Mouse (Mus musculus) ovary, postnatal 14 days (tissue): ENCODE data around the gene Unc5cl.

ENCODE experiments used
- DNase-seq: peaks from one replicate; pipeline ENCODE4 v3.0.0; 2022; ENCODE audit warnings: low spot score

The Unc5cl gene

DNA sequence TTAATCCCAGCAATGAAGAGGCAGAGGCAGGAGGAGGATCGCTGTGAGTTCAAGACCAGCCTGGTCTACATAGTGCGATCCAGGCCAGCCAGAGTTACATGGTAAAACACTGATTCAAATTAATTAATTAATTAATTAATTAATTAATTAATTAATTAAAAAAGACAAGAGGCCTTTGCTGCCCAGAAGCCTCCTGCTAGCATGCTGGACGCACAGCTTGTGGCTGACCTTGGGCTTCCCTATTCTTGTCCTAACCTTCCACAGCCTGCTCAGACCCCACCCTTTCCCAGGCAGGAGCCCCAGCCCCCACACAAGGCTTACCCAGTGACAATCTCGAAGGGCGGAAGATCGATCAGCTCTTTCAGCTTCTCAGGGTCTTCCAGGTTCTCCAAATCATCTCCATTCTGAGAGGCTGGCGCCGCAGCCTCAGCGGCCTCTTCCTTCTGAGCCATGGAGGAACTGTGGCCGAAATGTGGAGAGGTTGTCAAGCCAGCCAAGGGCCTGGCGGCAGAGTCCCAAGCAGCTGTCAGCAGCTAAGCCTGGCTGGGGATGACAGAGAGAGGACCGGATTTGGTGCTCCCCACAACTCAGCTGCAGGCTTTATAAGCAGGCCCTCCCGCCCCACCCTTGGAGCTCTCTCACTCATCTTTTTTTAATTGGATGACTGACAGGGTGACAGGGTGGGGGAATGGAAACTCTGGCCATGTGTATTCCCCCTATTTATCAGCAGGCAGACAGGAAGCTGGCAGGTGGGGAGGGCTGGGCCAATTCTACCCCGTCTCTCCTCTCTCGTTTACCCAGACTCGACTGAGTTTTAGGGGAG is 22.3 kb upstream of the Unc5cl start, which contains the start of gene Apobec2:
Gene Apobec2, minus strand, starts transcription at position 773 of the 823 bp plus-strand sequence.
- DNase-seq = no peak

- DNase-seq = no peak
Measured at GRCm38 (mm10) chr17:48433006-48433655, 21.6 kb upstream of the Unc5cl start.

GRCm38 (mm10) chr17:48433689-48434330 is 20.9 kb upstream of the Unc5cl start:
- no peak for DNase-seq

- DNase-seq = no peak
Measured at GRCm38 (mm10) chr17:48434479-48434878, 20.2 kb upstream of the Unc5cl start.

DNA sequence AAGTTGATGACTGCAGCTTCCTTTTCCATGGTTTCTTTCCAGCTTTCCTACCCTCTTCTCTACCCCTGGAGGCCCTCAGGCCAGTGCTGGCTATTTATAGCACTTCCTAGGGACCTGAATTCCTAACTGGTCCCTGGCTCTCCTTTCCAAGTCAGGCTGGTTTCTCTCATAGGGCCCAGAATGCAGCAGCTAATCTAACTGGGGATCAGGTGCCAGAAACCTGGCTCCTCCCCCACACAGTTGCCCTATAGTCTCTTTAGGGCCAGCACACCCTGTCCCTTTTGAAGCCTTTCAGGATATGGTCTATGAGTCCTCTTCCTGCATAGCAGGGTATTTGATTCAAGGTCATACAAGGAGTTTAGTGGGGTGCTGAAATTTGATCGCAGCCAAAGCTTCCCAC is 18.2 kb upstream of the Unc5cl start:
- DNase-seq = no peak

- DNase-seq = no peak
Measured at GRCm38 (mm10) chr17:48437421-48437911, 17.2 kb upstream of the Unc5cl start.

- no peak for DNase-seq
Measured at GRCm38 (mm10) chr17:48442745-48443457, 11.8 kb upstream of the Unc5cl start.

DNA sequence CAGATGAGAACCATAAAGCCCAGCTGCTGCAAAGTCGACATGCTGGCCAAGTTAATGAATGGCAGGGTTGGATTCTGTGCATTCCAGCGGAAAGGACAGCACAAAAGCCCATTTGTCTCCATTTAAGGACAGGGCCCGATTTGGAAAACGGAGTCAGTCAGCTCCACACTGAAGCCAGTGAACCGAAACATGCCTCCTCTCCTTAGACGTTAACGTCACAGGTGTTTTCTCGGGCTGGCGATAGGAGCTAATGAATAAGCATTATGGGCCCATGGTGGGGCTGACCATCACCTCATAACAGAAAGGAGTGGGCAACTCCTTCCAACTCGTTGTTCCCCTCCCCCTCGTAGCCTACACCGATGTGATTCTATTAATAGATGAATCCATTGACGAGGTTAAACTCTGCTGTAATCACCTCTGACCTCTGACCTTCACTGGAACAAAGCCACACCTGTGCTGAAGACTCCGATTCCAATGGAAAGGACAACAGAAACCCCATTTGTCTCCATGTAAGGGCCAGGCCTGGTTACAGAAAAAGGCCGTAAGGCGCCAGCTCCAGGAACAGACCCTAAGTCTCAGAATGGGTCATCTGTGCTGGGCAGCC is 11.1 kb upstream of the Unc5cl start:
- no peak for DNase-seq

- DNase-seq = no peak
Measured at GRCm38 (mm10) chr17:48447675-48448074, 7.0 kb upstream of the Unc5cl start.

- DNase-seq = no peak
Measured at GRCm38 (mm10) chr17:48450666-48451352, 3.9 kb upstream of the Unc5cl start.

GRCm38 (mm10) chr17:48451353-48451675 is 3.4 kb upstream of the Unc5cl start, which contains the start of gene Tspo2:
Gene Tspo2, minus strand, starts transcription at chr17:48451522.
- DNase-seq = no peak

- DNase-seq = no peak
Measured at GRCm38 (mm10) chr17:48451753-48452444, 2.8 kb upstream of the Unc5cl start.

GRCm38 (mm10) chr17:48453489-48453888 is 1.2 kb upstream of the Unc5cl start:
- no peak for DNase-seq

DNA sequence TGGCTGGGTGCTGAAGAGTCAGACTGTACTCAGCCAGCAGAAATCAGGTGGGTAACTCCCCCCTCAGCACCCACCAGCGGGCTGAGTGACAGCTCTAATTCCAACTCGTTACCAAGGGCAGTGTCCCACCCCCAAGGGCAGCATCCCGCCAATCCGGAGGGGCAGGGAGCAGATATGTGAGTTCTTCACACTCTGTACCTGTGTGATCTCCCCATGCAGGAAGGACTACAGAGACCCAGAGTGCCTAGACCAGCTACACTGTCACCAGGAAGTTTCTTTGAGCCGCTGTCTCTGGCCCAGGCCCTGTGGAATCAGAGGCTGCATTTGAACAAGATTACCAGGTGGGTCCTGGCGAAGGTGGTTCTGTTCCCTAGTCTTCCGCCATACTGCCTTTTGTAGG is 511 bp upstream of the Unc5cl start:
- DNase-seq = no peak

DNA sequence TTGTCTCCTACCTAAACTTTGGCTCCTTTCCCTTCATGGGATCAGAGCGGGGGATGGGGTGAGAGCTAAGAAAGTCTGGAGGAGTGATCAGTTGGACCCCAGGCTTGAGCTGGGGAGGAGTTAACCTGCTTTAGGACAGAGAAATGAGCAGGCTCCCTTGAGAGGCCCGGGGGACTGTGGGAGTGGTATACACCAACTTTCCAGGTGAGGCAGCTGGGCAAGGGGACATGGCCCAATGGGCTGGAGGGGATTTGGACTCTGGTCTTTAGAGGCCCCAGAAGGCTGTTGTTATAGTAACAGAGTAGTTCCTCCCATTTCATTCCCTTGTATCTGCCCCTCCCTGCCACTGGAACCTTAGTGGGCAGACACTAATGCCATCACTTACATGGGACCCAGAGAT is 1.3 kb downstream of the Unc5cl start:
- no peak for DNase-seq

DNA sequence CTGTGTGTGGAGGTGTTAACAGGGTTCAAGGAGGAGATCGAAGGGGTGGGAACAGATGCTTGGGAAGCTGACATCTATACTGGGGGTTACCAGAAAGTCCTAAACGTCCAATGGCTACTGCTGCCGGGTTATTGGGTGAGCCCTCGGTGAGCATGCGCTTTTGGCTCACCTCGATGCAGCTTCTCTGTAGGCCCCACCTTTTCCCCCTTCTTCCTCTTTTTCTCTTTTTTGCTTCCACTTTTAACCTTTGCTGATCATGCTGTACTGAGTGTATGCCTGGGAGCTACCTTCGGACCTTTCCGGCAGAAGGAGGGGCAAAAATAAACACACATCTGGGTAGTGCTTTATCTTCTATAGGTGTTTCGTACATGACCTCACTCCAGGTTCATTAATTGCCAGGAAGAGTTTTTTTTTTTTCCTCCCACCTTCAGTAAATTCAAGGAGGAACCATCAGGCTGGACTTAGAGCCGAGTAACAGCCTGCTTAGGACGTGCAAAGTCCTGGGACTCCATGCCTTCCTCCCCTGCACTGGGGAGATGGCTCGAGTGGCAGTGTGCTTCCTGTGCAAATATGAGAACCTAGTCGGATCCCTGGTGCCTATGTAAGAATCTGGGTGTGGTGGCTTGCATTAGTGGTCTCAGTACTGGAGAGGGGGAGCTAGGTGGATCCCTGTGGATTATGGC is 3.4 kb downstream of the Unc5cl start:
- DNase-seq = no peak

DNA sequence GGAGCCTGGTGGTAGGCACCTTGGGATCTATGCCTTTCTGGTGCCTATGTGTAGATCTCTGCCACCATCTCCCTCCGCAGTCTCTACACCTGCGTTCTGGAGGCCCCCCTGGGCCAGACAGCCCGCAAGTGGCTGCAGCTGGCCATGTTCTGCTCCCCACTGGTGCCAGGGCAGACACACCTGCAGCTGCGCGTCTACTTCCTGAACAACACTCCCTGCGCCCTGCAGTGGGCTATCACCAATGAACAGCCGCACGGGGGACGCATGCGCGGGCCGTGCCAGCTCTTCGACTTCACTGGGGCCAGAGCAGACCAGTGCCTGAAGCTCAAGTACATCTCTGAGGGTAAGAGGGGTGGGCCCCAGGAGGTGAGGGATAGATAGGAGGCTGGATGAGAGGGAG is 7.4 kb downstream of the Unc5cl start:
- no peak for DNase-seq

GRCm38 (mm10) chr17:48463391-48463790 is 8.7 kb downstream of the Unc5cl start:
- DNase-seq = no peak

DNA sequence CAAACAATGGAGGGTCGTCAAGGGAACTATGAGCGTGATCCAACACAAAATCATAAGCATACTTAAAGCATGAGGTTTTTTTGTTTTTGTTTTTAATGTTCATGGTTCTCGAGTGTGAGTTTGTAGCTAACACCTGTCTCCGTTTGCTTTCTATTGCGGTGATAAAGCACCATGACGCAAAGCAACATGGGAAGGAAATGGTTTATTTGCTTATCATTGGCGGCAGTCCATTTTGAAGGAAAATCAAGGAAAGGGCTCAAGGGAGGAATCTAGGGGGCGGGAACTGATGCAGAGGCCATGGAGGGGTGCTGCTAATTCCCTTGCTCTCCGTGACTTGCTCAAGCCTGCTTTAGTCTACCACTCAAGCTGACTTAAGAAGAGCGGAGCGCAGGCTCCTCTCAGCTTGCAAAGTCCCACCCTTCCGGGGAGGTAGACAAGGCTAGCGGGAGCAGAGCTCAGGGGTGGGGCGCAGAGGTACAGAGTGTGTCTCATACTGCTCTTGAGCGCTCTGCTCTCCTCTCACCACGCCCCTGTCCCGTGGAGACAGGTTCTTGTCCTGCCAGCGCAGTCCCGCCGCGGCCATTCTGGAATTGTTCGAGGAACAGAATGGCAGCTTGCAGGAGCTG is 12.2 kb downstream of the Unc5cl start:
- DNase-seq = no peak
